Mouse (Mus musculus) hindlimb bud, embryonic 11.5 days (tissue): ENCODE measurements at regions not wholly inside any gene's neighbourhood (a gene's known extent, or its start where the extent isn't known, plus 50 kb on each side); places are given as distances from the start of the nearest gene placed in this dataset.

Source experiments
- DNase-seq: peaks from one replicate; pipeline ENCODE4 v3.0.0-alpha.2; 2012; ENCODE audit warnings: low read depth, low spot score; ENCODE audit errors: extremely low spot score

DNA sequence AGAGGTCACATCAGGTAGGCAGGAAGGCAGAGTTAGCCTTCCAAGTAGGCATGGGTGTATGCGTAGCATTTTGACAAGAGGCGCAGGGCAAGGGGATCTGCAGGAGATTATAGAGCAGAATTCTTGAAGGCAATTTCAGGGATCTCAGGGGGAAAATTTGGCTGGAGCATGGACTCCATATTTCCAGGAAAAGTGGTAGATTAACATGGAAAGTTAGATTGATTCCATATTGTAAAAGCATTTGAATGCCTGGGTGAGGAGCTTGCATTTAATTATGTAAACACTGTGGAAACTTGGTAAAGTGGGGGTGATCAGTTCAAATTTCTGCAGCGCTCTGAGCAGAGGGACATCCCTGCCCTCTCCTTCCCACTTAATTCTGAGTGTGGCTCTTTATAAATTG is 146.7 kb downstream of the Pax3 start:
- no peak for DNase-seq

DNA sequence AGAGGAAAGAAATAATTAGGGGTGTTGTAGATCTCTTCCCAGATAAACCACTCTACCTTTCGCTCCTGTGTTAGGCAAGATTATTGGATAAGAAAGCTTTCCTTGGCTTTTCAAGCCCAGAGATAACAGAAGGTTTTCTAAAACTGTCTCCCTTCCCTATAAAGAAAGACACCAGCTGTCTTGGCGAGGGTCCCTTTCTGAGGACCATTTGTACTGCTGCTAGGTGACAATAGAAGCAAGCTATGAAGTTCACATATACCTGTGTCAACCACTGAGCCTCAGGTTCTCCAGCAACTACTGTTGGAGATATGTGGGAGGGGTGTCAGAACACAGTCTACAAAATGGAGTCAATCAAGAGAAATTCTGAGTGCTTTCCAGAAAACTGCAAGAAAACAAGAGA is 164.6 kb downstream of the Pax3 start:
- no peak for DNase-seq

DNA sequence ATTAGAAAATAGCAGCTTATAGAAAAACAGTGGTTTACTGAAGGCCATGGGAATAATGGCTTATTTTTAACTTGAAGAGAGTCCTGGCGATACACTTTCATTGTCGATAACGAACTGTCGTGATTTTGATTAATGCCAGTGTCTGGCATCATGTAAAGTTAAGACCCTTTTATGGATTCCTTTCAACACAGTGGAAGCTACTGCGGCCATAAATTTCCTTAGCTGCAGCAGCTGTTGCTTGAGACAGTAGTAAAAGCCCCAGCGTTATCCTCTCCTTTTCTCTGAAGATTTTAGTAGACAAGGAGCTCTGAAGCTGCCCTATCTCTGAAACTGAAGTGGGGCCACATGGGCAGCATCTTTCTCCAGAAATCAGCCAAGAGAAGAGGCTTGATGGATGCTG is 175.2 kb downstream of the Pax3 start:
- peak; percentile 49 for DNase-seq

DNA sequence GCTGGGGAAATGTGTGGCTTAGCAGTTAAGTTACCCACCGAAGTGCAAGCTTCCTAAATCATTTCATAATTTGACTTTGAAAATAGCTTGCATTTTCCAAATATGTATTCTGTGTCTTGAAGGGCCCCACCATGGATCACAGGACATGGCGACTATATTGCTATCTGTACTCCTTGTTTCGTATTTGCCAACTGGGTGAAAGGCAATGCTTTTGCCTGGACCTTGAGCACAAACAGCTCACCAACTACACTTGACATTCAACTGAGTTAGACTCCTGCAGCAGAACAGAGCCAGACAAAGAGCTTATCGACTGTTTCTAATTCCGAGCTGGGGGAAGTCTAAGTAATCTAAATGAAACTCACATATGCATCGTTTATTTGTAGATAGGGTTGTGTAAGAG is 175.9 kb downstream of the Pax3 start:
- no peak for DNase-seq

DNA sequence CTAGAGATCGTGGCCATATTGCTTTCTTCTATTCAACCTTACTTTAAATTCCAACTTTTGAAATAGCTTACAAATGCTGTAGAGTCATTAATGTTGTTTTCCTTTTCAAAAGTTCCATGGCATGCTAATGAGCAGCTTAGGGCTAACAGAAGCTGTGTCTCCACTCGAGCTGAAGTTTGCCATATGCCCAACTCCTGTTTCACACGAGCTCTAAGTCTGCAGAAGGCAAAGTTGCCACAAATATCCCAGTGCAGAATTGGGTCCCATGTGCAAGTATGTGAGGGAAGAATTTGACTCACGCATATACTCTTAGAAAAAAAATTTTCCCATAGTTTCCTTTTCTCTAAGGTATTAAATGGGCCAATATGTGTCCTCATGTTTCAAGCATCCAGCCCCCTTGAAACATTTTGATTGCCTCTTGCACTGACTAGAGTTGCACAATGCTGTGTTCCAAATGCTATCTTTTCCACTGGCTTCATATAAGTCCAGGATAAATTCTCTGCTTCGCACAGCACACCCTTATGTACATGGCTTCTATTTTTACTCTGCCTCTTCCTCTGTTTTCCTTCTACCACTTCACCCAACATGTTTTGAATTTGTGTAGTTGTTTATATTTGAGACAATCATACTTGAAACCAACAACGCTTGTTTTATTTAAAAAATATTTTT is 178.9 kb downstream of the Pax3 start:
- no peak for DNase-seq

DNA sequence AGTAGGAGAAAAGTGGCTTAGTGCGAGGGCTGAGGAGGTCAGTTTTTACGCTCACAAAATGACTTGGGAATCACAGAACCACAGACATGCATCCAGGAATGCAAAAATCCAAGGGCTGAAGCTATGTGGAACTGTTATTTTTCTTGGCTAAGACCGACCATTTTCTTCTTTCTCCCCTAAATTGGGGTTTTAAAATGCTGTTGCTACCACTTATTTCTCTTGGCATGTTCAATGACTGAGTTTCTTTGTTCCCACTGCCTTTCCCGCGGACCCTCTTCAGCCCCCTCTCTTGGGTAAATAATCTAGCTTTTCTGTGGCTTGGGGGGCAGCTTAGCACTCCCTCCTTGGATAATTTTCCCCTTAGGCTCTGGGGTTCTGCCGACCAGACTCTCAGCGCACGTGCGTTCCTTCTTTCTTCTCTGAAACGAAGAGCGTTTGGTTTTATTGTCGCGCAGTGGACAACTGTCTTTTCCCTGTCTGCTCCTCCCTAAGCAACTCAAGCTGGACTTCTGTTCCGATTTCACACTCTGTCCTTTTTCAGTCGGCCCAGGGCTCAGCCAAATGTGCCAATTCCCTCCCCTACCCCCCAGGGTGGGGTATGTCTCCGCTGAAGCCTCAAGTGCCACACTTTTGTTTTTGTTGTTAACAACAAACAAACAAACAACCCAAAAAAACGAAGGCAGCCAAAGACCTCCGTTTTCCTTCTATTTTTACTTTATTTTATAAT is 180.2 kb downstream of the Pax3 start:
- DNase-seq, result no peak

DNA sequence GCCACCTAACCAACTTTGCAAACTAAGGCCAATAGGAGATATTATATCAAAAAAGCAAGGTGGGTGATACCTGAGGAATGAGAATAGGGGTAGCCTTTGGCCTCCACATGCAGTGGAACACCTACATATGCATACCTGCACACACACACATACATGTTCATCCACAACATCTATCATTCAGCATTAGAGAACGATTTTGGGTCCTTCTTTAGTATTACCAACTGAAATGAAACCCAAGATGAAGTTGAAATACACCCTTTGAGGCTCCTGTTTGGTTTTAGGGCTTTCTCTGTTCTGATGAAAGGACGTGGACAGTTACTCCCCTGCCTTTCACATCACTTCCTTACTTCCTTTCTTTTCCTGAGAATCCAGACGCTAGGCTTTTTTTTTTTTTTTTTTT is 180.9 kb downstream of the Pax3 start:
- no peak for DNase-seq

DNA sequence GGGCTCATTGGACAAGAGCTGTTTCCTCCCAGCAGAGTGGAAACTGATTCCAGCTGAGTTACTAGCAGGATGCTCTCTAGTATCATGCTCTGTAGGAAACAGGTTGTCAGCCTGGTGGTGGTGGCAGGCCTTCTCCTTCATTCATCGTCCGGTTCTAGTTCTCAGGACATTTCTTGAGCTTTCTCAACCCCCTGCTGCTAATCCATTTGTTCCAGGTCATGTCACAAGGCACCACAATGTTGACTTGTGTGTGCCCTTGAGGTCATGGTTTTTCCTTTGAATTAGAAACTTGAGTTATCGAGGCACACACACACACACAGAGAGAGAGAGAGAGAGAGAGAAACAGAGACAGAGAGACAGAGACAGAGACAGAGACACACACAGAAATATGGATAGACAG is 183.5 kb downstream of the Pax3 start:
- DNase-seq, result no peak

DNA sequence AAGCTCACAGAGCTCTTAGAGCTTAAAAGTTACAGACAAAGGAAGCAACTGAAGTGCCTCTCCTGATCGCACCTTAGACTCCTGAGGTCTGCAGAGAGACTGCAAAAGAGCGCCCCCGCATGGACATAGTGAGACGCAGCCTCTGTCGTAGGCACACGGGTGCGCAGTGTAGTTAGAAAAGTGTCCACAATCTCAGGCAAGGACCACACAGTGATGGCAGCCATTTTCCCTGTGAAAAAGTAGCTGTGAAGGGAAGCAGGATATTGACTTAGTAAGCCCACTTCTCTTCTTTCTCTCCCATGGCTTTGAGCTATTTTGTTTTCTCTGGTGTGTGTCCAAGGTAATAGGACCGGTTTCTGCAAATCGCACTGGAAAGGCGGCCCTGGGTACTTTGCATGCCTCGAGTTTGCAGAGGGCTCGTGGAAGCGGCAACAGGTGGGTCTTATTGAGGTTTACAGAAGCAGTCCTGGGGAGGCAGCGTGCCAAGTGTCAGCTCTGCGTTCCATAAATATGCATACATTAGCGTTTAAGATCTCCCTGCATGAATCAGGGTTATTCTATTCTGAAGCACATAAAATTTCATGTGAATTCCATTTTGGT is 188.0 kb downstream of the Pax3 start:
- no peak for DNase-seq

DNA sequence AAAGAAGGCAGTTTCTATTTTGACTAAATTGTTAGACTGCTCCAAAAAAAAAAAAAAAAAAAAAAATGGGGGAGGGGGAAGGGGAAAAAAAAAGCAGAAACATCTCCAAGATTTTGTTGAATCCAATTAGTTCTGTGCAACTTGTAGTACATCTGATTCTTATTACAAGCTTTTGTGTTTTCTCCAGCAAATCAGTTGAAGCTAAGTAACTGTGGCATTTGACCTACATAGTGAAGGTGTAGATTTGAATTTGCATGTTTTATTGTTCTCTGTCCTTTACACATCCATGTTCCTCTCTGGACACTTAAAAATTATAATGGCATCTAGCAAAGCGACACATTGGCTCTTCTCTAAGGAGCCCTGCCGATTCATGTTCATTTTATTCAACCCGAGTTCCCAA is 192.6 kb downstream of the Pax3 start:
- DNase-seq, result no peak

DNA sequence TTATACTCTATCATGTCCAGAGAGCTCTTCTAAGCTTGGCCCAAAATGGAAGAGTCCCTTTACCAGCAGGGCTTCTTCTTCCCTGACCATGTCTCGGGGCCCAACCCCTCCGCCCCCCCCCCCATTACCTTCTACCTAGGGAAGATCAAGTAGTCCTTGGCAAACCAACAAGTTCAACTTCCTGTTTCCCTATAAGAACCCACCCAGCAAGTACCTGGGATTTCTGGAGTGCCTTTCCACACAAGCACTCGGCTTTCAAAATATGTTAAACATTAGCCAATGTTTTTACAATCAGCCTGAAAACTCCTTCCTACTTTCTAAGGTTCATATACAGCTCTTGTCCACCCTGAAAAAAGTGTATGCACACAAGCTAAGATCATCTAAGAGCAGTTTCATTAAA is 198.2 kb downstream of the Pax3 start:
- no peak for DNase-seq

DNA sequence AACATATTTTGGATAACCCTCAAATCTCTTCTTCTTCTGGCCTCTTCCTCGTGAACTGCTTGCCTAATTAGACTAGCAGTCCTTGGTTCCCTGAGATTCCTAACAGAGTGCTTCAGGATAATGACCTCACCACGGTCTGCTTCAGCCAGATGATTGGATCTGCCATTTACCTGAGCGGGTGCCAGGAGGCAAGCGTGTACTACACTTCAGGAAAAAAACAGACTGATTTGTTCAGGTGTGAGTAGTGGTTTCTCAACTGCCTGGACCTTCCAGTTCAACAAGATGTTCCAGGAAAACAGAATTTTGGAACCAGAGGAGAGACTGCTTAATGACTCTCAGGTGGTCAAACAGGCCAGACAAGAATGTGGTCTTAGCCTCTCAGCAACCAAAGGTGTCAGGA is 215.4 kb downstream of the Pax3 start:
- no peak for DNase-seq

DNA sequence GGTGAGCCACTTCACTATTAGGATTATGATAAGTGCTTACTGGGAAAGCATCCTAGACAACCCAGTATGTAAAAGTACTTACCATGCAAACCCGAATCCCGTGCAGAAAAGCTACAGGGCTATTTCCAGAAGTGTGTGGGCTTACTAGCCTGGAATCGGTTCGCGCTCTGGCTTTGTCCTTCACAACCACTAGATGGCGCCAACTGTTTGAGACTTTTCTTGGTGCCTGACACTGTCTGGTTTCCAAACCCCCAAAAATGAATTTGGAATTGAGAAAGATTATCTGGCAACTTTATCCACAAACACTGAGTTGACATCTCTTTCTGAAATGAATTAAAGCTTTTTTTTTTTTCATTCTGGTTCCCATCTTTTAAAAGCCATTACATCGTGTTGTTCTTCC is 218.2 kb downstream of the Pax3 start:
- peak; percentile 47 for DNase-seq

DNA sequence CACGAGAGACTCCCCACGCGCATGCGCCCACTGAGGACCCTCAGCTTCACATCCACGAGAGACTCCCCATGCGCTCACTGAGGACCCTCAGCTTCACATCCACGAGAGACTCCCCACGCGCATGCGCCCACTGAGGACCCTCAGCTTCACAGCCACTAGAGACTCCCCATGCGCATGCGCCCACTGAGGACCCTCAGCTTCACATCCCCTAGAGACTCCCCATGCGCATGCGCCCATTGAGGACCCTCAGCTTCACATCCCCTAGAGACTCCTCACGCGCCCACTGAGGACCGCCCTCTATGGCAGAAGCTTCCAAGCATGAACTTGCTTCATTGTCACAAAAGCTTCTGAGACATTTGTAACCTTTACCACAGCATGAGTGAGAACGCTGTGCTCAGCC is 221.0 kb downstream of the Pax3 start:
- DNase-seq, result no peak

DNA sequence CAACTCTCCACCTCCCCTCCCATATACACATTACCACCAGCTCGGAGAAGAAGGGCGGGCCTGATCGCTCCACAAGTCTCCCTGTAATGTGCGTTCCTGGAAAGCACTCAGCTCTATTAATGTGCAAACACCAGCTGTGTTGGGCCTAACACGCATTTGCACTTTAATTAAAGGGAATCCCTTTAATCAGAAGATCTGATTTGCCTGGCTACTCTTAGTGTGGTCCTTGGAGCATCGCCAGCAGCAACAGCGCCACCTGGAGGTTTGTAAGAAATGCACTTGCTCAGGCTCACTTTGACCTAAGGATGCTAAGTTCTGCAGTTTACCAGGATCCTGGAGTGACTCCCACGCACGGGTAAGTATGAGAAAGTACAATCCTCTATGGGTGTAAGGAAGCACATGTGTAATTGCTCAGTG is 224.6 kb downstream of the Pax3 start:
- DNase-seq, result peak; percentile 62

DNA sequence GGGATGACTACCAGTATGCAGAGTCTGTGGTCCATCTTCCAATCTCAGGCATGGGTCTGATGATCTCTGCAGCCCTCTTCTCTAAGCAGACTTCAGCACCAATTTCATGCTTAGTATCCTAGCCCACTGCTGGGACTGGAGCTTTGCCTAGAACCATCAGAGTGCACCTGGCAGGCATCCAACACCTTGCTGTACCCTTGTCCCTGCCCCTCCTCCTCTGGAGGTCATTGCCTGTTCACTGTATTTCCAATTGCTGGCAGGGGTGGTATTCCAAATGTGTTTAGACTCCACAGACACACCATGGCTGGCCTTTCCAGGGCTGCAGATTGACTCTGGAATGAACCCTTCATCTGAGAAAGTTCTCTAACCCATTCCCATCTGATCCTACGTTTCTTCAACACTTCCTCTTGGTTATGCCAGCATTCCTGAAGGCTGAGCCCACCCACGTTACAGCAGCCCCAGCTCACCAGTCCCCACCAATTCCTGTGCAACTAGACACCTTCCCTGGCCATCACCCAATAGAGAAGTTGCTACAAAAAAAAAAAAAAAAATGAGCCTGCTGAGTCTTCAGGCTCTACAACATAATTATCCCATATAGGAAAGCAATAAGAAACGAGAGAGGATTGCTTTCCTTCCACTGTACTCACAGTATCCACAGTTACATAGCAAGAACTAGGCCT is 232.1 kb downstream of the Pax3 start:
- no peak for DNase-seq

DNA sequence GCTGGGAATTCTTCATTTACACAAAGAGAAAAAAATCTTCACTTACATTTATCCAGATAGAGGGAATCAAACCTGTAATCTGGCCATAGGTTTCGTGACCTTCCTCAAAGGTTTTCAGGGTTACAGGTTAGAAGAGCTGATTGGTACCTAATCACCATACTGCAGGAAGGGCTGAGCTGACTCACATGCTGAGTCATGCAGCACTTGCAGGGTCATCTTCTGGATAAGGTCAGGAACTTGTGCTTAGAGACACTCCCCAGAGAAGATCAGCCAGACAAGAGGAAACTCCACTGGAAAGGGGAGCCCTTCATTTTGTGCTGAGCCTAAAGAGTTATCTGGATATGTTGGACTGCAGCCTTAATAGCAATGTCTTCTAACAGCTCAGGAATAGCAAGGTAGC is 237.6 kb downstream of the Pax3 start:
- DNase-seq, result no peak

DNA sequence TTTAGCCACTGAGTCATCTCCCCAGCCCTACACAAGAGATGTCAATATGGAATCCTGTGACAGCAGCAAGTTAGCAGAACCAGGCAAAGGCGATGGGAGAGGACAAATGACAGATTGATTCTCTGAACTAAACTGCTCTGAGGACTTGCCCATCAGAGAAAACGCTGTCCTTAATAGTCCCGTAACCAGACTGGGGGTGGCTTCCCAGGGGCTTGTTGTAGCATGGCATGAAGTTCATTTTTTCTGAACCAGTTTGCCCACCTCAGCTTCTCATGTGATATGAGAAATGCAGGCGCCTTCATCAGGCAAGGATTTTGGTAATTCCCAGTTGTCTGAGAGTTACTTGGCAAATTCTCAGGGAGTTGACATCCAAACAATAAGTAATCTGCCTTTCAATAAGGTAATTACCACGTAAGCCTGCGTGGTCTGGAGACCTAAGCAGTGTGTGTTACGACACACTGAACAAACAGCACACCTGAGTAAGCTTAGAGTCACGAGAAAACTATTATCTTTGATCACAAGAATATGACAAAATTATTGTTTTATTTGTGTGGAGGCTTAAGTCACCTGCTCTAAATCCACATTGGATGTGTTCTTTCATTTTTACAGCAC is 239.7 kb downstream of the Pax3 start:
- DNase-seq, result no peak

DNA sequence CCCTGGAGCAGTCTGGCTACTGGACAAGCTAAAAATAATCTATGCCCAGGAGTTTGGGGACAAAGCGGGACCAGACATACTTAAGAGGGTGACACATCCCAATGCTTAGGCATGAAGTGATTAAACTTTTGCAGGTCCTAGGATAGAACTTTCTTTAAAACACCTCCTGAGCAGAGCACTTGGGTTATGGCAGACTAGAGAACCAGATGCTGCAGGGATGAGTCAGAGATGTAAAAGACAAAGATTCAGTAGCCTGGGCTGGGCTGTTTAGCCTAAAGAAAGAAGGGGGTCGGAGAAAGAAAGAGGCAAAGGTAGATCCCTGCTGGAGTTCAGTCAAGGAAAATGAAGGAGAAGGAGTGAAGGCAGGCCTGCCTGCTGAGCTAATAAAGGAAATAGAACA is 249.0 kb downstream of the Pax3 start:
- DNase-seq, result no peak

DNA sequence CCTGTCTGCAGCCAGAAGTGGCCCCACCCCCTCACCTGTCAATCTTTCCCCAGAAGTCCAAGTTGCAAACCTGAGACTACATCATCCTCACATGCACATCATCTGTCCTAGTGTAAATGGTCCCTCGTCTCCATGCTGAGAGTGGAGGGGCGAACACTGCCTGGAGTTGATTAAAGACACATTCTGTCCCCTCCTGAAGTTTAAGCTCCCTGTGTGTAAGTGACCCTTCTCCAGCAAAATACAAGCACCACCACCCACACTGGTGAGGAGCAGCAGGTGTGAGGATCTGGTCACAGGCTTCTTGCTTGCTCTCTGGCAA is 252.6 kb downstream of the Pax3 start:
- DNase-seq, result no peak

DNA sequence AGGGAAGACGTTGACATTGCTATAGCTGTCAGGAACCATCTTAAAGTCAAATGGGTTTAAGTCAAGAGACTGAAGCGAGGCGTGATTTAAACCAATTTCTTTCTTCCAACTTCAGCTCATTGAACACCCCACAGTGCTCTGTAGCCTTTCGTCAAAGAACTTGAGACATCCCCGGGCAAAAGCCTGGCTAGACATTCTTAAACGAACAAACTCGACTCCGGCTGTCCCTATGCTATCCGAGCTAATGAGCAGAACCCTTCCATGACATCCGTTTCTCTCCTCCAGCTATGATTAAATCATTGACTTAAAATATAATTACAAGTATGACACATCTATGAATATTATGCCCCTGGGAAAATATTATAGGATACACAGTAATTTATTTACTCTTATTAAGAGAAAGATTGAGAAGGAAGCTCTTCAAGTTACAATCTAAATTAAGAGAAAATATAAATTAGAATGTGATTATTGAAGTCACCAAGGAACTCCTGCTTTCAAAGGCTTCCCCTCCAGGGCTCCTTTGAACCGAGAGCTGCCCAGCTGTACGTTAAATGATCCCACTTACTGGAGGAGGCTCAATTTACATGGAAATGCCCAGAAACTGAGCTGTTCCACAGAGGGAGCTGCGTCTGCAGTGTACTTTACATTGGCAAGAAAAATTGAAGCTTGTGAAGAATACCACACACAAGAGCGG is 253.2 kb downstream of the Pax3 start:
- DNase-seq, result no peak
